Mouse (Mus musculus): ENCODE measurements around the gene Xpo1. TPM values are rescaled to one million over a fixed set of nuclear protein-coding genes. Genes with fewer than 3 reads are reported as not detected.

The Xpo1 gene
- polyA plus RNA-seq, 2 experiments = 25.7 to 50.3 TPM

- peak overlapping the region; percentile 95 for H3K27ac ChIP-seq
- WGBS (ENCODE audit: insufficient replicate concordance) = 1% methylated on average over 48 of the region's 48 CpGs
- TF ChIP-seq CTCF (IDR thresholded peaks at IDR 0.05; ENCODE audit: low read depth) (peak; percentile 40; the same call in 1 of the 2 replicates), EP300 (IDR thresholded peaks at IDR 0.05; ENCODE audit: low read depth) (no peak)
- H3K4me2 ChIP-seq (ENCODE audit: low read depth) = peak overlapping the region; percentile 88
- no peaks in the 10 kb centered on the region for H3K9me3 ChIP-seq (ENCODE audit: control insufficient read depth, low read length)
- H3K4me3 ChIP-seq (ENCODE audit: insufficient read depth in 1 of 2, low read depth in 2 of 2, low read length in 2 of 2) = peak overlapping the region; percentile 88 to 90
- DNase-seq (ENCODE audit: low read depth in 3 of 3, low spot score in 3 of 3) (peak; percentile 81 to 89 (median 85)), ATAC-seq (ENCODE audit: insufficient read depth) (peak; percentile 38)
- H3K36me3 ChIP-seq (replicated peaks; ENCODE audit: control insufficient read depth, insufficient read depth, low read depth) = peaks cover 8% of the 10 kb centered on the region
- peak overlapping the region; percentile 99 for H3K9ac ChIP-seq (replicated peaks)
- peaks cover 21 to 34% of the 10 kb centered on the region in 2 experiments for H3K4me1 ChIP-seq (replicated peaks; ENCODE audit: control insufficient read depth in 2 of 2, insufficient read depth in 2 of 2, low read length in 1 of 2)
- H3K27me3 ChIP-seq (ENCODE audit: control insufficient read depth, insufficient read depth, low read length) = no peaks in the 10 kb centered on the region
Observed at GRCm38 (mm10) chr11:23256803-23257704, 1.2 kb downstream of the Xpo1 start.

GRCm38 (mm10) chr11:23259073-23259472 is 3.2 kb downstream of the Xpo1 start:
- Histone ChIP-seq H3K36me3 (replicated peaks; ENCODE audit: control insufficient read depth, insufficient read depth, low read depth) (peaks cover 26% of the 10 kb centered on the region), H3K9ac (replicated peaks) (no peak overlapping the region), H3K27ac (no peak overlapping the region), H3K9me3 (ENCODE audit: control insufficient read depth, low read length) (no peaks in the 10 kb centered on the region), H3K4me3 (ENCODE audit: insufficient read depth in 1 of 2, low read depth in 2 of 2, low read length in 2 of 2) (peak overlapping the region; percentile 9 to 29; a peak in 3 of 4 replicates), H3K4me1 (replicated peaks; ENCODE audit: control insufficient read depth in 2 of 2, insufficient read depth in 2 of 2, low read length in 1 of 2) (peaks cover 21 to 34% of the 10 kb centered on the region in 2 experiments), H3K4me2 (ENCODE audit: low read depth) (peak overlapping the region; percentile 88), H3K27me3 (ENCODE audit: control insufficient read depth, insufficient read depth, low read length) (no peaks in the 10 kb centered on the region)
- ATAC-seq (ENCODE audit: insufficient read depth) = no peak
- 67% methylated on average over 4 of the region's 4 CpGs for WGBS (ENCODE audit: insufficient replicate concordance)
- no peak for DNase-seq (ENCODE audit: low read depth in 3 of 3, low spot score in 3 of 3)
- TF ChIP-seq EP300 (IDR thresholded peaks at IDR 0.05; ENCODE audit: low read depth) (no peak), CTCF (IDR thresholded peaks at IDR 0.05; ENCODE audit: low read depth) (no peak)

GRCm38 (mm10) chr11:23259481-23259880 is 3.6 kb downstream of the Xpo1 start:
- no peak for ATAC-seq (ENCODE audit: insufficient read depth)
- peaks cover 18 to 31% of the 10 kb centered on the region in 2 experiments for H3K4me1 ChIP-seq (replicated peaks; ENCODE audit: control insufficient read depth in 2 of 2, insufficient read depth in 2 of 2, low read length in 1 of 2)
- H3K9me3 ChIP-seq (ENCODE audit: control insufficient read depth, low read length) = no peaks in the 10 kb centered on the region
- TF ChIP-seq EP300 (IDR thresholded peaks at IDR 0.05; ENCODE audit: low read depth) = no peak
- no peak for TF ChIP-seq CTCF (IDR thresholded peaks at IDR 0.05; ENCODE audit: low read depth)
- peak overlapping the region; percentile 88 for H3K4me2 ChIP-seq (ENCODE audit: low read depth)
- H3K4me3 ChIP-seq (ENCODE audit: insufficient read depth in 1 of 2, low read depth in 2 of 2, low read length in 2 of 2) = no peak overlapping the region
- H3K27ac ChIP-seq = no peak overlapping the region
- DNase-seq (ENCODE audit: low read depth in 3 of 3, low spot score in 3 of 3) = no peak
- no peak overlapping the region for H3K9ac ChIP-seq (replicated peaks)
- H3K36me3 ChIP-seq (replicated peaks; ENCODE audit: control insufficient read depth, insufficient read depth, low read depth) = peaks cover 30% of the 10 kb centered on the region
- WGBS (ENCODE audit: insufficient replicate concordance) = 58% methylated on average over 1 of the region's 1 CpGs
- H3K27me3 ChIP-seq (ENCODE audit: control insufficient read depth, insufficient read depth, low read length) = no peaks in the 10 kb centered on the region

- Histone ChIP-seq H3K4me2 (ENCODE audit: low read depth) (peak overlapping the region; percentile 88), H3K9ac (replicated peaks) (peak overlapping the region; percentile 41), H3K4me3 (ENCODE audit: insufficient read depth in 1 of 2, low read depth in 2 of 2, low read length in 2 of 2) (peak overlapping the region in 1 of 2 experiments; percentile 1; a peak in 1 of 4 replicates), H3K9me3 (ENCODE audit: control insufficient read depth, low read length) (no peaks in the 10 kb centered on the region), H3K27me3 (ENCODE audit: control insufficient read depth, insufficient read depth, low read length) (no peaks in the 10 kb centered on the region), H3K4me1 (replicated peaks; ENCODE audit: control insufficient read depth in 2 of 2, insufficient read depth in 2 of 2, low read length in 1 of 2) (peaks cover 16 to 26% of the 10 kb centered on the region in 2 experiments), H3K36me3 (replicated peaks; ENCODE audit: control insufficient read depth, insufficient read depth, low read depth) (peaks cover 37% of the 10 kb centered on the region), H3K27ac (no peak overlapping the region)
- DNase-seq (ENCODE audit: low read depth in 3 of 3, low spot score in 3 of 3) = peak in 1 of 3 experiments; percentile 23
- TF ChIP-seq CTCF (IDR thresholded peaks at IDR 0.05; ENCODE audit: low read depth) (no peak), EP300 (IDR thresholded peaks at IDR 0.05; ENCODE audit: low read depth) (no peak)
- WGBS (ENCODE audit: insufficient replicate concordance) = 8% methylated on average over 1 of the region's 1 CpGs
- ATAC-seq (ENCODE audit: insufficient read depth) = no peak
Observed at GRCm38 (mm10) chr11:23260186-23260585, 4.3 kb downstream of the Xpo1 start.

GRCm38 (mm10) chr11:23261490-23261889 is 5.6 kb downstream of the Xpo1 start:
- H3K36me3 ChIP-seq (replicated peaks; ENCODE audit: control insufficient read depth, insufficient read depth, low read depth) = peaks cover 49% of the 10 kb centered on the region
- H3K27me3 ChIP-seq (ENCODE audit: control insufficient read depth, insufficient read depth, low read length) = no peaks in the 10 kb centered on the region
- H3K4me1 ChIP-seq (replicated peaks; ENCODE audit: control insufficient read depth in 2 of 2, insufficient read depth in 2 of 2, low read length in 1 of 2) = peaks cover 16 to 26% of the 10 kb centered on the region in 2 experiments
- DNase-seq (ENCODE audit: low read depth in 3 of 3, low spot score in 3 of 3) = no peak
- 54% methylated on average over 3 of the region's 3 CpGs for WGBS (ENCODE audit: insufficient replicate concordance)
- no peaks in the 10 kb centered on the region for H3K9me3 ChIP-seq (ENCODE audit: control insufficient read depth, low read length)
- TF ChIP-seq CTCF (IDR thresholded peaks at IDR 0.05; ENCODE audit: low read depth) = peak; percentile 45; the same call in 1 of the 2 replicates
- TF ChIP-seq EP300 (IDR thresholded peaks at IDR 0.05; ENCODE audit: low read depth) = no peak
- H3K27ac ChIP-seq = no peak overlapping the region
- no peak overlapping the region for H3K9ac ChIP-seq (replicated peaks)
- no peak overlapping the region for H3K4me3 ChIP-seq (ENCODE audit: insufficient read depth in 1 of 2, low read depth in 2 of 2, low read length in 2 of 2)
- no peak overlapping the region for H3K4me2 ChIP-seq (ENCODE audit: low read depth)
- no peak for ATAC-seq (ENCODE audit: insufficient read depth)

Data from liver, embryonic 14.5 days (tissue).